Mouse (Mus musculus) urinary bladder, postnatal 14 days (tissue): Measurements from ENCODE around the gene Macrod1.
"Not testable (repeated sequence)": the region's sequence is repeated elsewhere in the genome, so short reads cannot be mapped to it uniquely, and the experiment has no call there.

Source experiments
- DNase-seq: peaks from one replicate; pipeline ENCODE4 v3.0.0; 2021; ENCODE audit warnings: low spot score

The Macrod1 gene

GRCm38 (mm10) chr19:7057126-7057721, 614 bp downstream of the Macrod1 start:
- DNase-seq: peak; percentile 68

- DNase-seq: peak; percentile 87
Observed at GRCm38 (mm10) chr19:7057722-7058207, 1.2 kb downstream of the Macrod1 start.

GRCm38 (mm10) chr19:7058541-7058940, 1.9 kb downstream of the Macrod1 start:
- DNase-seq: no peak

GRCm38 (mm10) chr19:7062110-7062509, 5.5 kb downstream of the Macrod1 start:
- DNase-seq: no peak

GRCm38 (mm10) chr19:7062916-7063315, 6.3 kb downstream of the Macrod1 start:
- no peak for DNase-seq

- peak; percentile 87 for DNase-seq
Observed at GRCm38 (mm10) chr19:7064571-7064970, 8.0 kb downstream of the Macrod1 start.

GRCm38 (mm10) chr19:7066034-7066827, 9.6 kb downstream of the Macrod1 start:
- peak; percentile 38 for DNase-seq

- DNase-seq: no peak
Observed at GRCm38 (mm10) chr19:7066828-7067342, 10.3 kb downstream of the Macrod1 start.

GRCm38 (mm10) chr19:7067344-7068050, 10.9 kb downstream of the Macrod1 start:
- no peak for DNase-seq

- peak; percentile 84 for DNase-seq
Observed at GRCm38 (mm10) chr19:7068136-7068535, 11.5 kb downstream of the Macrod1 start.

GRCm38 (mm10) chr19:7068661-7069531, 12.3 kb downstream of the Macrod1 start:
- no peak for DNase-seq

GRCm38 (mm10) chr19:7069781-7070763, 13.5 kb downstream of the Macrod1 start:
- peak; percentile 47 for DNase-seq

- no peak for DNase-seq
Observed at GRCm38 (mm10) chr19:7070775-7071174, 14.2 kb downstream of the Macrod1 start.

GRCm38 (mm10) chr19:7072221-7072620, 15.6 kb downstream of the Macrod1 start:
- DNase-seq: no peak

GRCm38 (mm10) chr19:7073997-7074781, 17.6 kb downstream of the Macrod1 start:
- no peak for DNase-seq

GRCm38 (mm10) chr19:7075336-7075735, 18.7 kb downstream of the Macrod1 start:
- DNase-seq: not testable (repeated sequence)

- DNase-seq: no peak
Observed at GRCm38 (mm10) chr19:7077666-7078065, 21.1 kb downstream of the Macrod1 start.

- no peak for DNase-seq
Observed at GRCm38 (mm10) chr19:7078271-7078670, 21.7 kb downstream of the Macrod1 start.

- DNase-seq: no peak
Observed at GRCm38 (mm10) chr19:7081516-7082266, 25.1 kb downstream of the Macrod1 start.
